Mouse (Mus musculus) layer of hippocampus, adult 2 months (tissue): ENCODE data around the gene Abhd16a. TPM values are rescaled to one million over a fixed set of nuclear protein-coding genes. Genes with fewer than 3 reads are reported as not detected.
"Not testable (repeated sequence)": the region's sequence is repeated elsewhere in the genome, so short reads cannot be mapped to it uniquely, and the experiment has no call there.

Experiments used
- DNase-seq, 2 experiments: peaks; one replicate each; pipeline ENCODE4 v3.0.0; 2022; ENCODE audit warnings: low spot score in 2 of 2
- H3K27ac ChIP-seq: fragments of 200-600 bp; 2 replicates; pipeline ENCODE4 v1.8.1; 2022
- H3K4me3 ChIP-seq: fragments of 200-600 bp; 2 replicates; pipeline ENCODE4 v1.8.1; 2022; ENCODE audit warnings: mild to moderate bottlenecking
- CTCF ChIP-seq: fragments of 200-600 bp; conservative IDR thresholded peaks from 2 replicates; pipeline ENCODE4 v1.8.1; 2022; ENCODE audit warnings: antibody characterized with exemption, mild to moderate bottlenecking, moderate library complexity
- total RNA-seq, 2 experiments: library from RNA; stranded (reverse); gene quantifications; 2 replicates each; pipeline ENCODE4 v1.2.3; 2021

Abhd16a gene
- total RNA-seq, 2 experiments from 2014 or later: 110 to 113 TPM

GRCm38 (mm10) chr17:35121143-35121799, 32.2 kb downstream of the Abhd16a start, which contains the start of gene Gpank1:
Gene Gpank1, plus strand, starts transcription at chr17:35121455.
- TF ChIP-seq CTCF: no peak
- peak within 1 kb of the TSS; percentile 91 for H3K27ac ChIP-seq
- peak within 1 kb of the TSS; percentile 92 for H3K4me3 ChIP-seq
- DNase-seq: peak; percentile 98 to 99

DNA sequence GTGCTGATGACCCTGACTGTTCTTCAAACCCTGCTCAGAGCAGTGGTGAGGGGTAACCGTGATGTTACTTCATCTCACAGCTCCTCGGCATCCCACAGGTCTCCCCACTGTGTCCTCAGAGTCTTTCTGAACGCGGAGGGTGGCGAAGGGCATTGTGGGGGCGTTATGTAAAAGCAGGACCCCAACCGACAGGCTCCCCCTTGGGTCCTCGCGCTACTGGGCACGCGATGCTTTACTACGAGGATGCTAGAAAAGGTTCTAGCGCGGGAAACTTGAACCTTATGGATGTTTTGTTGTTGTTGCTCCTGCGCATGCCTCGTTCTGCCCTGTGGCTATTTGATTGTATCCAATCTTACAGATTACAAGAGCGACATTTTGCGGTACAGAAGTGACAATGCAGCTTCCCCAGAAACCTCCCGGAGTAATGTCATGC, 32.8 kb downstream of the Abhd16a start, which contains the start of gene Csnk2b:
Gene Csnk2b, minus strand, starts transcription at position 183 of the 433 bp plus-strand sequence.
- H3K4me3 ChIP-seq: peak within 1 kb of the TSS; percentile 92
- peak within 1 kb of the TSS; percentile 91 for H3K27ac ChIP-seq
- peak; percentile 72 to 73 for DNase-seq
- peak; percentile 72 for TF ChIP-seq CTCF

DNA sequence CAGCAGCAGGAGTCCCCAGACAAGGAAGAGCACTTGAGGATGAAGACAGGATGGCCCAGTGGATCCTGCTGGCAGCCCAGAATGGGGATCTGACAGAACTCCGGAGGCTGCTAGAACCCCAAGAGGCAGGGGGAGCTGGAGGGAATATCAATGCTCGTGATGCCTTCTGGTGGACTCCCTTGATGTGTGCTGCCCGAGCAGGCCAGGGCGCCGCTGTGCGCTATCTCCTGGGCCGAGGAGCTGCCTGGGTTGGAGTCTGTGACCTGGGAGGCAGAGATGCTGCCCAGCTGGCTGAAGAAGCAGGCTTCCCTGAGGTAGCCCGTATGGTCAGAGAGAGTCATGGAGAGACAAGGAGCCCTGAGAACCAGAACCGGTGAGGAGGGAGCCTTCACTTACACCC, 34.2 kb downstream of the Abhd16a start:
- H3K27ac ChIP-seq, H3K4me3 ChIP-seq, DNase-seq: not testable (repeated sequence)

DNA sequence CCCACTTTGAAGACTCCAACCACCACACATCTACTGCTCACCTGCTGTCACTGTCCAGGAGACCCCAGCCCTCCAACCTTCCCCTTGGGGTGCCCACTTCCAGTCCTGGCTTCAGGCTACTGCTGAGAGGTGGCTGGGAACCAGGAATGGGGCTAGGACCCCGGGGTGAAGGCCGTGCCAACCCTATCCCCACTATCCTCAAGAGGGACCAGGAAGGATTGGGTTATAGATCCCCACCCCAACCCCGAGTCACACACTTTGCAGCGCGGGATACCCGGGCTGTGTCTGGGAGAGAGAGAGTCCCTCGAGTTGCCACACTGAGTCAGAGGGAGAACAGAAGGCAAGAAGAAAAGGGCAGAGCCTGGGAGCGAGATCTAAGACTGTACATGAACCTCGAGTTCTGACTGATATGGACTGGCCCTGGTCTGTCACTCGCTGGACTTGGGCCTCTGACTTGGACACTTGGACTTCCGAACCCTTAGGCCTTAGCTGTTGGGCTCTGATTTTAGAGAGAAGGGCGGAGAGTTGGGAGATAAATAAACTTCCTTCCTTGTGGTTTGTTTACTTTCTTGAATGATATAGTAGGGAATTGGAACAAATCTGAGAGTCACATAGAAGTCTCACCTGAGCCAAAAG, 35.3 kb downstream of the Abhd16a start:
- not testable (repeated sequence) for DNase-seq, H3K27ac ChIP-seq, H3K4me3 ChIP-seq

- no peak for TF ChIP-seq CTCF
- H3K27ac ChIP-seq: peak overlapping the region; percentile 92; the same call in 1 of the 2 replicates
- H3K4me3 ChIP-seq: no peak overlapping the region
- no peak for DNase-seq
Observed at GRCm38 (mm10) chr17:35125081-35125480, 36.0 kb downstream of the Abhd16a start.

DNA sequence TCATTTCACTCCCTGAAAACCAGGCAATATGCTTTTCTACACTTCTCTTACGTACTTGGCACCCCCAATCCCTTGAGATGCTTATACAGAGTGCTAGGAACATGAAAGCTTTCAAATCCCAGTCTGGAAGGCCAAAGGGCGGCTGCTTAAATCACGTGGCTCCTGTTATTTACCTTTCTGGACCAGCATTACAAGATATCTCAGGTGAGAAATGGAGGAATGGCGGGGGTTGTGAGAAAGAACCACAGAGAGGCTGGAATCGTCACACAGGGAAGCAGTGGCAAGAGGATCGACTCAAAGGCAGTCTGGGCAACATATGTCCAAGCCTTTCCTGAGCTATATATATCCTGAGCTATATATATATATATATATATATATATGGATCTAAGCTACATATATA, 36.5 kb downstream of the Abhd16a start:
- peak overlapping the region; percentile 92 for H3K27ac ChIP-seq
- DNase-seq: no peak
- peak overlapping the region; percentile 74 for H3K4me3 ChIP-seq
- TF ChIP-seq CTCF: no peak

DNA sequence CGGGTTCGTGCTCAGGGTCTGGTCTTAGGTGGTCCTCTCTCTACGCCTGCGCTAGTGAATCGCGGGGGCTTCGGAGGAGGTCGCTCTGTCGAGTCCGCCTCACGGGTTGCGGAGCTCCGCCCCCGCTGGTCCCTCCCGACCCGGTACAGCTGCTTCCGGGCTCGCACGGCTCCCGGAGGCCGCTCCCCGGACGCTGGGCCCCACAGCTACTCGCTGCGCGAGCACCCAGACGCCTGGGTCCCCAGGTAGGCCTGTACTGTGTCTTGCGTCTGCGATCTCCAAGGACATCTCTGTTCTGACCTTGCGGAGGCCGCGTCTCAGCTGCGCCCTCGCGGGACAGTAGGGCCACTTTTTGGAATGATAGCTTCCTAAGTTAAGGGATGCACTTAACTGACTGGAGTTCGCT, 37.1 kb downstream of the Abhd16a start, which contains the start of gene D17H6S53E:
Gene D17H6S53E, plus strand, starts transcription at position 168 of the 406 bp plus-strand sequence.
- TF ChIP-seq CTCF: no peak
- Histone ChIP-seq H3K4me3 (peak within 1 kb of the TSS; percentile 74), H3K27ac (peak within 1 kb of the TSS; percentile 92)
- peak; percentile 69 to 74 for DNase-seq

- TF ChIP-seq CTCF: no peak
- peak overlapping the region; percentile 74 for H3K4me3 ChIP-seq
- DNase-seq: no peak
- peak overlapping the region; percentile 92; the same call in 1 of the 2 replicates for H3K27ac ChIP-seq
Observed at GRCm38 (mm10) chr17:35127017-35127416, 38.0 kb downstream of the Abhd16a start.

DNA sequence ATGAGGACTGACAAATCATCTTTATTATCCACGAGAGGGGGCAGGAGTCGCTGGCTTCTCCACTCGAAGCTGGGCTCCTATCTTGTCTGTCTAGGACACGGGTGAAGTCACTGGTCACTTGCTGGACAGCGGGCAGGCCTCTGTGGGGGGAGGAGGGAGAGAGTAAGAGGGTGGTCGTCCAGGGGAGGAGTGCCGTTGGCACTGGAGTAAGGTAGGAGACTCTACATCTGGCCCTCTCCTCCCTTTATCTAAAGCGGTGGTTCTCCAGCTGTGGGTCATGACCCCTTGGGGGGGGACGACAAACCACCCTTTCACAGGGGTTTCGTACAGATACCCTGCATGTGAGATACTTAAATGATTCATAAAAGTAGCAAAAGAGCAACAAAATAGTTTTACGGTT, 39.9 kb downstream of the Abhd16a start:
- Histone ChIP-seq H3K4me3 (no peak overlapping the region), H3K27ac (no peak overlapping the region)
- TF ChIP-seq CTCF: no peak
- no peak for DNase-seq

- DNase-seq: no peak
- TF ChIP-seq CTCF: no peak
Observed at GRCm38 (mm10) chr17:35131038-35131437, 42.0 kb downstream of the Abhd16a start.

DNA sequence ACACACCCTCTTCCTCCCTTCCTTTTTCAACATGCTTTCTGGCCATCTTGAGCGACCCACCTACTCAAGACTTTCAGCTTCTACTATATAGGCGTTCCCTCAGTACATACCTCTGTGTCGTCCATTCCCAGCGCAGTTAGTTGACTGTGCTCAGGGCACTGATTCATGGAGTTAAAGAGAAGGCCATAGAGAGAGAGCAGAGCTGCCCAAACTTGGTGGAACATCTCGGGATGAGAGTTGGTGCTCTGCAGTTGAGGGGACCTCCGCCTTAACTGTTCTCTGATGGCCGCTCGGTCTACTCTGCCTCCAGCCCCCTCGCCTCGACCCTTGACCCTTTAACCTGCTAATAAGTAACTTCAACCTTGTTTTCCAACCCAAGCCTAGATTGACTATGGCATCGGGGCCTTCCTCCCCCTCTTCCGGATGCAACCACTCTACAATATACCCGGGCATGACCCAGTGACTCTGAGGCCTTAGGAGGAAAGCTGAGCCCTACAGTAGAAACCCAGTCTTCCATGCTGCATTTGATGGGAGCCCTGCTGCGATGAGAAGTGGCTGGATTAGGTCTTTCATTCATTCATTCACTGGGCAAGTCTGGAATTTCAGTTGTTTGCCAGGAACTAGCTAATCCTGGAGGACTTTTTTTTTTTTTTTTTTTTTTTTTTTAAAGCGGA, 42.6 kb downstream of the Abhd16a start, which contains the start of gene Apom:
Gene Apom, minus strand, starts transcription at position 551 of the 674 bp plus-strand sequence.
- Histone ChIP-seq H3K27ac (no peak within 1 kb of the TSS), H3K4me3 (no peak within 1 kb of the TSS)
- no peak for DNase-seq
- no peak for TF ChIP-seq CTCF

More at GRCm38 (mm10) chr17:35131038-35131437, 42.0 kb downstream of the Abhd16a start:
- Histone ChIP-seq H3K27ac (no peak overlapping the region), H3K4me3 (no peak overlapping the region)

DNA sequence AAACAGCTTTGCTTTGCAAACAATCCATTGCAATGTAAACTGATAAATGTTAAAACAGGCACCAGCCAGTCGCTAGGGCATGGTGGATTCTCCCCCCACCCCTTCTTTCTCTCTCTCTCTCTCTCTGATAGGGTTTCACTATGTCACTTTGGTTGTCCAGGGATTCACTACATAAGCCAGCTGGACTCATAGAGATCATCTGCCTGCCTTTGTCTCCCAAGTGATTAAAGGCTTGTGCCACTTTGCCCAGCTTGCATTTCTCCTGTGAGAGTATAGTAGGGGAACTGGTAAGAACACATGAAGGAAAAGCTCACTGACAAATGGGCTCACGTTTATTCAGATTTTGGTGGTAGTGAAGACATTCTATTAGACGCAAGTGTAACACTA, 43.1 kb downstream of the Abhd16a start:
- no peak for TF ChIP-seq CTCF
- Histone ChIP-seq H3K4me3 (no peak overlapping the region), H3K27ac (no peak overlapping the region)
- no peak for DNase-seq

DNA sequence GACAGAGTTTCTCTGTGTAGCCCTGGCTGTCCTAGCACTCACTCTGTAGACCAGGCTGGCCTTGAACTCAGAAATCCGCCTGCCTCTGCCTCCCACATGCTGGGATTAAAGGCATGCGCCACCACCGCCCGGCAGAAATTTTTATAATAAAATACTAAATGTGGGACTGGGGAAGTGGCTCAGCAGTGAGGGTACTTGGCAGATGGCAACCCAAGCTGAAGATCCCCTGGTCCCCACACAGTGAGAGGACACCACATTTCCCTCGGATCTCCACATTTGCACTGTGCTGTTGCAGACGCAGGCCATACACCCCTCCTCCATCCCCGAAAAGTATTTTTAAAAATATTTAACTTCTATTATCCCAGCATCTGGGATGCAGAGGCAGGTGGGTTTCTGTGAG, 44.5 kb downstream of the Abhd16a start:
- no peak for TF ChIP-seq CTCF

More for the DNA sequence above, 44.5 kb downstream of the Abhd16a start:
- no peak overlapping the region for H3K27ac ChIP-seq
- H3K4me3 ChIP-seq: no peak overlapping the region
- DNase-seq: no peak
